Mouse (Mus musculus) testis, adult 2 months (tissue): Measurements from ENCODE around the gene Map2k5.

Experiments used
- CTCF ChIP-seq: fragments of 200-500 bp; IDR thresholded peaks from 2 replicates; pipeline ENCODE4 v1.5.1; 2012; ENCODE audit warnings: low read depth, mild to moderate bottlenecking, inconsistent platforms, low read length, moderate library complexity; ENCODE audit not compliant: control insufficient read depth, insufficient read depth, insufficient replicate concordance
- POLR2A ChIP-seq: fragments of 200-500 bp; IDR thresholded peaks from 2 replicates; pipeline ENCODE4 v1.6.1; 2012; ENCODE audit warnings: low read depth, mild to moderate bottlenecking, inconsistent platforms, low read length, moderate library complexity; ENCODE audit not compliant: control insufficient read depth

DNA sequence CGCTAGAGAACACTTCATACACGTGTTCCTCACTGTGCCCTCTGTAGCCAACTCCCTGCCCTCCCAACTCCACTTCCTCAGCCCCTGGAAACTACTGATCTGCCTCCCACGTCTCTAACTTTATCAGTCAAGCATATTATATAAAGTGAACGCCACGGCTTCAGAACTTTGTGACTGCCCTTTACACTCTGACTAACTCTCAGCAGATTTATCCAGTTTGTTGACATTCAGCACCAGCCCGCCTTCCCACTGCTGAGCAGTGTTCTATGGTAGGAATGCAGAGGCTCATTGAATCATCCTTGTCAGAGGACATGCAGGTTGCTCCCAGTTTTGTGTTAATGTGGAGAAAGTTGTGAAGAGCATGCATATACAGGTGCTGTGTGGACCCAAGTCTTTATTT lies 103.9 kb downstream of the Map2k5 start:
- TF ChIP-seq CTCF (no peak), POLR2A (no peak)
